Mouse (Mus musculus) layer of hippocampus, adult 2 months (tissue): Measurements from ENCODE around the gene Gm11214. TPM values are rescaled to one million over a fixed set of nuclear protein-coding genes. Genes with fewer than 3 reads are reported as not detected.
A peak's percentile ranks its signal among the peaks of the same experiment; 100 is the strongest.

Experiments used
- DNase-seq, 2 experiments: peaks; one replicate each; pipeline ENCODE4 v3.0.0; 2022; ENCODE audit warnings: low spot score in 2 of 2
- H3K27ac ChIP-seq: fragments of 200-600 bp; 2 replicates; pipeline ENCODE4 v1.8.1; 2022
- H3K4me3 ChIP-seq: fragments of 200-600 bp; 2 replicates; pipeline ENCODE4 v1.8.1; 2022; ENCODE audit warnings: mild to moderate bottlenecking
- CTCF ChIP-seq: fragments of 200-600 bp; conservative IDR thresholded peaks from 2 replicates; pipeline ENCODE4 v1.8.1; 2022; ENCODE audit warnings: antibody characterized with exemption, mild to moderate bottlenecking, moderate library complexity
- total RNA-seq, 2 experiments: library from RNA; stranded (reverse); gene quantifications; 2 replicates each; pipeline ENCODE4 v1.2.3; 2021

Gm11214 gene
- total RNA-seq, 2 experiments from 2014 or later = not detected

GRCm38 (mm10) chr4:63684412-63685252, 21.5 kb upstream of the Gm11214 start:
- Histone ChIP-seq H3K27ac (no peak overlapping the region), H3K4me3 (no peak overlapping the region)
- DNase-seq = no peak
- no peak for TF ChIP-seq CTCF

- no peak overlapping the region for H3K27ac ChIP-seq
- H3K4me3 ChIP-seq = no peak overlapping the region
- no peak for TF ChIP-seq CTCF
- DNase-seq = no peak
Measured at GRCm38 (mm10) chr4:63683716-63684115, 20.5 kb upstream of the Gm11214 start.

- no peak overlapping the region for H3K27ac ChIP-seq
- no peak for TF ChIP-seq CTCF
- DNase-seq = no peak
- no peak overlapping the region for H3K4me3 ChIP-seq
Measured at GRCm38 (mm10) chr4:63683056-63683455, 19.9 kb upstream of the Gm11214 start.

DNA sequence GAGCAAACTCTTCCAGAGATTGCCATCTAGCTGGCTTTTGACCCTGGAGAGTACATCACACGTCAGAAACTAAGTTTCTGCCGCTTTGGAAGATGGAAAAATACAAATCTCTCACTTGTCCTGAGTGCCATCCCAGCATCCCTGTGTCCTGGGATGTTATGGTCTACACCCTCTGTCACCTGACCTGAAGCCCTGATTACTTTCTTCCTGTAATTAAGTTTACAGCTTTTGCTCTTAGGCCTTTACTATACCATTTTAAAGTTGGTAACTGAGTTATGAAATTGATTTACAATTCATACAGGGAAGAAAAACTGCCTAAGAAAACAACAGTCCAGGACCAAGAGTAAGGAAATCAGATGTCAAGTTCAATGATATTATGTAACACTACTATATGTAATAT, 19.3 kb upstream of the Gm11214 start:
- TF ChIP-seq CTCF = no peak
- H3K4me3 ChIP-seq = no peak overlapping the region
- H3K27ac ChIP-seq = no peak overlapping the region
- DNase-seq = no peak

DNA sequence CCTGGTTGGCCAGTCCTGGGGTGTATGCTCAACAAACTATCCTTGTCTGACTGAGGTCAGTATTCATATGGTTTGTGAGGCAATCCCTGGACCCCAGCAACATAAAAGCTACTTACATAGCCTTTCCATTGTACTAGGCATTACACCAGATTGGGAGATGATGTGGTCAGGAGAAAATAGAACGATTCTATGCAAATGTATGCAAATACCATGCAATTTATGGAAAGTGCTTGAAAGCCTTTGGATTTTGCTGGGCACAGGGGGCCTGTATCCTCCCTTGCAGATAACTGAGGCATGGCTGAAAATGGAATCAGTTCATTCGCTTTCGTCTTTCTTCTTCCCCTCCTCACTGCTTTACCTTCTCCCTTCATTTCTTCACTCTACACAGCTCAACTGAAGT, 18.4 kb upstream of the Gm11214 start:
- H3K27ac ChIP-seq = no peak overlapping the region
- no peak for TF ChIP-seq CTCF
- no peak overlapping the region for H3K4me3 ChIP-seq
- no peak for DNase-seq

- Histone ChIP-seq H3K4me3 (no peak overlapping the region), H3K27ac (no peak overlapping the region)
- no peak for DNase-seq
- TF ChIP-seq CTCF = no peak
Measured at GRCm38 (mm10) chr4:63675128-63675527, 11.9 kb upstream of the Gm11214 start.

- peak in 1 of 2 experiments; percentile 19 for DNase-seq
- Histone ChIP-seq H3K4me3 (no peak overlapping the region), H3K27ac (no peak overlapping the region)
- TF ChIP-seq CTCF = no peak
Measured at GRCm38 (mm10) chr4:63668255-63668654, 5.1 kb upstream of the Gm11214 start.

- no peak for DNase-seq
- H3K27ac ChIP-seq = no peak overlapping the region
- no peak overlapping the region for H3K4me3 ChIP-seq
- no peak for TF ChIP-seq CTCF
Measured at GRCm38 (mm10) chr4:63665738-63666137, 2.6 kb upstream of the Gm11214 start.

DNA sequence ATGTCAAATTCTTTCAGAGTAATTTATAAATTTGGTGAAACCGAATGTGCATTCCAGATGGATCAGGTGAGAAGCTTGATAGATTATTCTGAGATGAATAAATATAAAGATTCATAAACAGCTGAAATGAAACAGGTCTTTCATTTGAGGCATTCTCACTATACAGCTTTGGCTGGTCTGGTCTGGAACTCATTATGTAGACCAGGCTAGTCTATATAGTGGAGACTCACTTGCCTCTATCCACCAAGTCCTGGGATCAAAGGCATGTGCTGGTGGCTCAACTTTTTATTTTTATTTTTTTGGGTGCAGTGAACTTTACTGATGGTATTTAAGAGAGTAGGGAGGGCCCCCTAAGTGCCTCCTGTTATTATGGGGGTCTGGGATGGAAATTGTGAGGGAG, 1.3 kb downstream of the Gm11214 start:
- TF ChIP-seq CTCF = no peak

GRCm38 (mm10) chr4:63661426-63661825, 1.8 kb downstream of the Gm11214 start:
- Histone ChIP-seq H3K4me3 (no peak overlapping the region), H3K27ac (no peak overlapping the region)
- no peak for DNase-seq
- TF ChIP-seq CTCF = no peak

More for the DNA sequence above, 1.3 kb downstream of the Gm11214 start:
- no peak for DNase-seq
- Histone ChIP-seq H3K4me3 (no peak overlapping the region), H3K27ac (no peak overlapping the region)

- no peak for DNase-seq
- Histone ChIP-seq H3K27ac (no peak overlapping the region), H3K4me3 (no peak overlapping the region)
- TF ChIP-seq CTCF = no peak
Measured at GRCm38 (mm10) chr4:63659775-63660174, 3.4 kb downstream of the Gm11214 start.

GRCm38 (mm10) chr4:63659086-63659485, 4.1 kb downstream of the Gm11214 start:
- H3K27ac ChIP-seq = no peak overlapping the region
- no peak for TF ChIP-seq CTCF
- DNase-seq = no peak

DNA sequence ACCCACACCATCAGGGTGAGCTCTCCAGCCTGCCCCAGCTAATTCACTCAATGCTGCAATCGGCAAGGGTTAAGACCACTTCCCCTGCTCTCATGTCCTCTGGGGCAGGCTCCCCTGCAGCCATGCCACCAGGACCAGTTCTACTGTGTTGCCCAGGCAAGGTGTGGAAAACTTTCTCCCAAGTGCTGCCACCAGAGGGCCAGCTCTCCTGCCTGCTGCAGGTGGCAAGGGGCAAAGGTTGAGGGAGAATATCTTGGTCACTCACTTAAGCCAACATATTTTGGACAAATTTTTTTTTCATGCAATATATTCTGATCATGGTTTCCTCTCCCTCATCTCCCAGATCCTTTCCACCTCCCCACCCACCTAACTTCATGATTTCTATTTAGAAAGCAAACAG, 8.8 kb downstream of the Gm11214 start:
- H3K4me3 ChIP-seq = no peak overlapping the region
- TF ChIP-seq CTCF = peak; percentile 52
- DNase-seq = no peak
- H3K27ac ChIP-seq = no peak overlapping the region

More at GRCm38 (mm10) chr4:63659086-63659485, 4.1 kb downstream of the Gm11214 start:
- no peak overlapping the region for H3K4me3 ChIP-seq

DNA sequence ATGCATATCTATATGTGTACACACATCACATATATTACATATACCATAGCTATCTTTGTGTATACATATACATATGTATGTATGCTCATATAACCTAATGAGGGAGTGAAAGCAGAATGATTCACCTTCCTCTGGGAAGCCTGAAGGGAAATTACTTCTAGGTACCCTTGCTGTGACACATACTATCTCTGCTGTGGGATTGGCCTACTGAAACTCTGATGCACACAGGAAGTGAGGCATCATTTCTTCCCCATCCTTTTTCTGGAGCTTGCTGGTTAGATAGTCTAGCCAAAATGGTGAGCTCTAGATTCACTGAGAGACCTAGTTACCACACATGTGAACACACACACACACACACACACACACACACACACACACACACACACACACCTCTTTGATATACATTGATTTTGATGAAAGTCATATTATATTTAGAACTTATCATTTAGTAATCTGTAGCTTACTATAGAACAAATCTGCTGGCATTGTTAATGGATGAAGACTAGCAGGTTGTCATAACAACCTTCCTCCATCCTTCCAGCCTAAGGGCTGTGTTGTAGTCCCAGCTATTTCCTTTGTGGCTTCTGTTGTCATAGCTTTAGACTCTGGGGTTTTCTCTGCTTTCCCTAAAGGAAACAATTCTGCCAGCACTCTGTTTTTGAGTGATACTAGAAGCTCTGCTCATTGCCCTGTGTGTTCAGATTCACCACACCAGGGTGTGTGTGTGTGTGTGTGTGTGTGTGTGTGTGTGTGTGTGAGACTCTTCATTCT, 19.0 kb downstream of the Gm11214 start:
- no peak for TF ChIP-seq CTCF
- no peak overlapping the region for H3K27ac ChIP-seq
- no peak overlapping the region for H3K4me3 ChIP-seq
- DNase-seq = no peak
